Mouse (Mus musculus) cerebral cortex, adult 2 months (tissue): ENCODE measurements around the gene Mtfp1.

Experiments
- WGBS: fragments of 180-500 bp; shearing (Covaris S2); methylation state at CpG from one replicate; pipeline ENCODE4 v1.1.7; 2018; 5-methylcytosine and 5-hydroxymethylcytosine counted together

The Mtfp1 gene

DNA sequence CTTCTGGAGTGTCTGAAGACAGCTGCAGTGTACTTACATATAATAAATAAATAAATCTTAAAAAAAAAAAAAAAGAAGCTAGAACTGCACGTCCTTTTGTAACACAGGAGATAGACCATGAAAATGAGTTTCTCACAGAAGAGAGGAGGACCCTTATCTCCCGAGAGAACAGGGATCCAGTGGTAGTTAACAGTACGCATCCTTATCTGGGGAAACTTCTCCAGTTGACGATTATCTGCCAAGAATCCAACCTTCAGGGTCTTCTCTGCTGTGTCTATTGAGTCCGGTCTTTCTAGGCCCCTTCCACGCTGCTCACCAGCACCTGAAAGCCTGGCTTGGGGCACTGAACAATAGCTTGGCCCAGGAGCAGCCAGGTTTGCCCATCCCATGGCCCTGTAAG lies 18.7 kb upstream of the Mtfp1 start:
- WGBS, result 85% methylated on average over 6 of the region's 6 CpGs

DNA sequence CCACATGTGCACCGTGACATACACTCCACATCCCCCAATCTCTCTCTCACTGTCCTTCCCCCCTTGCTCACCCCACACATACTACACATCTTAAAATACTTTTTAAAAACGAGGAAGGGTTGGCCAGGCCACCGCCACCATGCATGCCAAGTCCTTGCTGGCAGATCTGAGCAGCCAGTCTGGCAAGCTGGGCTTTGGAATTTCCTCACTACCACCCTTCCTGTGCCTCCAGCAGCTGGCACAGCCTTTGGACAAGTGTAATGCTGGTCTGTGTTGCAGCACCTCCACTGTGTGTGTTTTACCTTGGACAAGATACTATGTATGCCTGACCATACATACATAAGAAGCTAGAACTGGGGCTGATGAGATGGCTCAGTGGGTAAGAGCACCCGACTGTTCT lies 18.3 kb upstream of the Mtfp1 start:
- 61% methylated on average over 4 of the region's 4 CpGs for WGBS

DNA sequence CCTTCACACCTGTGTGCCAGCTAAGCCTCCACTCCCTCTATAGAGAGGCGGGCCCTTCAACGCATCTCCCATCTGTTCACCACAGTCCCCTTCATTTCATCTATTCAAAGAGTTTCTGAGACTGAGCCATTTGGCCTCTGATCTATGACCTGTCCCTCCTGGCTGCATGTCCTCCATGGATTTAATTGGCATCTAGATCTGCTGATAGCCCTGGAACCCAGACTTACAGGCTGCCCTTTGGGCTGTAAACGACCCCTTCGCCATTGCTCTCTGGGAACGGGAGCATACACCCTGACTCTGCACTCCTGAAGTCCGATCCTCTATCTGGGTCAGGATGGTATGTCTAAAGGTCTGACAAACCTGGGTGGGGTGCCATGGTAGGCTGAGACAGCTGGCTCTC lies 17.6 kb upstream of the Mtfp1 start:
- WGBS, result 84% methylated on average over 6 of the region's 6 CpGs

DNA sequence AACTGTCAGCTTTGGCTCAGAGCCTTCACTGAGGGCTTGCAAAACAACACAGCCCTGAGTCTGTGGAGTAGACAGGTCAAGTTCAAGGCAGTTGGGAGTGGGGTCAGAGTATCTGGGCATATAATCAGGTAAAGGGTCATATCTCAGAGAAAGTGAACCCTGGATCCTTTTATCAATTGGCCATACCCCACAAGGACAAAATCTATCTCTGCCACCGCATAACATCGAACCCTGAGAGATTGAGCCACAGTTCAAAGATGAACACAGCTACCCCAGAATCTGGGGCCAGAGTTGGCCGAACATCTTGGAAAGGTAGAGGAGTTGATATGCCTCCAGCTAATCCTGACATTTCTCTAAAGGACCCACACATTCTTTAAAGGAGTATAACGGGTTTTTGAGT lies 16.8 kb upstream of the Mtfp1 start:
- 92% methylated on average over 4 of the region's 4 CpGs for WGBS

DNA sequence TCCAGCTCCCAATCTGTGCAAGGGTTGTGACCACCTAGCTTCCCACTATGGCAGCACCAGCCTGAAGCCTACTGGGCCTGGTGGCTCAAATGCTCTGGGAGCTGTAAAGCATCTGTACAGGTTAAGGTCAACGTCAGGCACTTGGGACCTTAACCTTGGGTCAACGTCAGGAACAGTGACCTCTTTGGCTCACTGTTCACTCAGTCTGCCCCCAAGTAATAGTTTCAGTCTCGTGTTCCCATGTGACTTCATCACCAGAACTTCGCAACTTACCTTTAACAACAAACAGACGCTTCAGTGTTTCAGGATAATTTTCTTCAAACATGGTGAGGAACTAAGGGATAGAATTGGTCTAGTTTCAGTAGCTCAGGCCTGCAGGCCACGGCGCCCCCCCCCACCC lies 13.4 kb upstream of the Mtfp1 start:
- 91% methylated on average over 7 of the region's 7 CpGs for WGBS

DNA sequence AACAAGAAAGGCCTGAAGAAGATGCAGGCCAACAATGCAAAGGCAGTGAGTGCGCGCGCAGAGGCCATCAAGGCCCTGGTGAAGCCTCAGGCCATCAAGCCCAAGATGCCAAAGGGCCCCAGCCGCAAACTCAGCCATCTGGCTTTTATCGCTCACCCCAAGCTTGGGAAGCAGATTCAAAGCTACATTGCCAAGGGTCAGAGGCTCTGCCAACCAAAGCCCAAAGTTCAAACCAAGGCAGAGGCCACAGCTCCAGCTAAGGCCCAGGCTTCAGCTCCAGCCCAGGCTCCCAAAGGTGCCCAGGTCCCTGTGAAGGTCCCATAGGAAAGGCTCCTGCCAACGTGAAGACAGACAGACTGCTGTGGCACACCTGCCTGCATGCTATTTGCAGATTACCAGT lies 12.7 kb upstream of the Mtfp1 start:
- WGBS, result 95% methylated on average over 6 of the region's 6 CpGs

DNA sequence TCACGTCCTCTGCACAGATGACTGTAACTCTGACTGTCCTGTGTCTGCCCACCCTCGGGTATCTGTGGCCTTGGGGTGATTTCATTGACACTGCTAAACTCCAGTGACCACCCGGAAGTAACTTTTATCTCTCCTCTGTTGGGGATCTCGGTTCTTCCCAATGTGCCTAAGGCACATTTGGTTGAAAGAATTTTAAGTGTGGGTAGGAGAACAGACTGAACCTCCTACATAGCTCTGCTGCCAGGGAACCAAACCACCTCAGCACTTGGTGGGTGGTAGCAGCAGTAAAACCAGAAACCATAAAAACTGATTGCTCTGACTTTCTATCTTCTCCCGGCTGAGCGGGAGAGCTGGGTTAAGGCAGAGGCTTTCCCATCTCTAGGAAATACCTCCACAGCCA lies 10.2 kb upstream of the Mtfp1 start:
- 41% methylated on average over 6 of the region's 6 CpGs for WGBS

DNA sequence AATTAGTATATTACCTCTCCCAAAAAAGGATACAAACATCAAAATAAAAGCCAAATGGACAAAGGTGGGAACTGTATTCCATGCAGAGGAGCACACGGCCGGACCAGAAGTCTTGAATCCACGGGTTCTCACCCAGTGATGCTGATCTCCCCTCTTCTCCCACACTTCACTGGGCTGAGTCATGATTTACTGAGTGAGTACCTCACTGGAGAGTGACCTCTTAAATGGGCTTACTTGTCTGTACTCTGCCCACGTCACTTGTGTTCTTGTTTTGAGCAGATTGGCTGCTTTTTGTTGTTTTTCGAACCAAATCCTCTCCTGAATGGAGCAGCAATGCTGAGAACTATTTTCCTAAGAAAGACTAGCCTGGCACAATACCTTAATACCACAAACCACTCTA lies 9.7 kb upstream of the Mtfp1 start:
- 53% methylated on average over 5 of the region's 5 CpGs for WGBS

DNA sequence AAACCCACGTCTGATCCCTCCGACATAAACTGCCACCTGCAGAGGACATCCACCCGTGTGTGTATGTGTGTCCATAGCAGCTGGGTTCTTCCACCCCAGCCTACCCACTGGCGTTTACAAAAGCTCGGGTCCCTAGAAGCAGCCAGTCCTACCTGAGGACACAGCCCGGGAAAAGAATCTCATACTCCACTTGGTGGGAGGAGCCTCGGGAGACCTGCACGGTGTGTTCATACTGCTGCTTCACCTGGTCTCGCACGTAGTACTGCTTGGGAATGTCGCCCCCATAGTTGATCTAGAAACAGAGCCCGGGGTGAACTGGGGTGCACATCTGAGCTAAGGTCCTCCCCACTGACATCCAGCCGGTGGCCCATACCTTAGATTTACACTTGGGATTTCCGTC lies 8.3 kb upstream of the Mtfp1 start:
- WGBS, result 86% methylated on average over 14 of the region's 14 CpGs

DNA sequence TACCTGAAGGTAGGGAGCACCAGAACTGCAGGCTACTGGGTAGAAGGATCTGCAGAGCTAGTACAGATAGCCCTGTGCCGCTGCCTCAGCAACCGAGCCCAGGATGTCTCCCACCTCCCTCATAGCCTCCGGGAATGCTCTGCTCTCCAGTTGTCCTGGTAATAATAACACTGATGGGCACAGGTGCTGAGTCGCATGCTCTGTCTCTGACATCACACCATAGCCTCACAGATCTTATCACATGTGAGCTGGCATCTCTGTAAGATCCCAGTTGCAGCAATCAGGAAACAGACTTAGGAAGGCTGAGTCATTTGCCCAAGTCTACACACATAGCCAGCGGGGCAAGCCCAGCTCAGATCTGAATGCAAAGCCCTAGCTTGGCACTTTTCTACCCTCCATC lies 6.6 kb upstream of the Mtfp1 start:
- 68% methylated on average over 5 of the region's 5 CpGs for WGBS

DNA sequence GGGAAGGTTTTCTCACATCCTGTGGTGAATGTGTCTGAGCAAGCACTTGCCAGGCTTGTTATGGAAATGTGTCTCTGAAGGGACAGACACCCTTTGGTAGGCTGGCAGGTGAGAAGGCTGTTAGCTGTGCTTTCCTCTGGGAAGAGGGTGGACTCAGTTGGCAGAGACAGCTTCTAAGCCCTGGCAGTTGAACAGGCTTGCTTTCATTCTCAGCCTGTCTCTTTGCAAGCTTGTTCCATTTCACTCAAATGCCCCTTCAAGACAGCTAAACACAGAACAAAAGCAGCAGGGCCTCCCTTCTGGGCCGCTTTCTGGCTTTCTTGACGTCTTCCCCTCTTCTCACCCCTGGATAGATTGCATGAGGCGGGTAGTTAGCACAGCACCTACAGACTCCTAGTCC lies 4.2 kb upstream of the Mtfp1 start:
- 50% methylated on average over 3 of the region's 3 CpGs for WGBS

DNA sequence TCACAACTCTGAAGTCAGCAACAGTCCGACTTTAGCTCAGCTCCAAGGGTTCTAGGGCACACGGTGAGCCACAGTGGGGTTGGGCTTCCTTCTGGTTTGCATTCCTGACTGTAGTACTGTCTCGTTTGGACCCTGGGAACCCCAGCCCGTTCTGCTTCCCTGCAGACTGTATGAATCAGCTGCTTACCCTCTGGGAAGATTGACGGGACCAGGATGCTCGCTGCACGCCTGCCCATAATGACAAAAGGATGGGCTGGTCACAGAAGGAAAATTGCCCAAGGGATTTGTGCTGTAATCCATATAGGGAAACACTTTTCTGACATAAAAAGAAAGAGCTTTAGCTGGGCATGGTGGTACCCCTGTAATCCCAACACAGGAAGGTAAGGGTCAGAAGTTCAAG lies 3.6 kb upstream of the Mtfp1 start:
- 67% methylated on average over 7 of the region's 7 CpGs for WGBS

DNA sequence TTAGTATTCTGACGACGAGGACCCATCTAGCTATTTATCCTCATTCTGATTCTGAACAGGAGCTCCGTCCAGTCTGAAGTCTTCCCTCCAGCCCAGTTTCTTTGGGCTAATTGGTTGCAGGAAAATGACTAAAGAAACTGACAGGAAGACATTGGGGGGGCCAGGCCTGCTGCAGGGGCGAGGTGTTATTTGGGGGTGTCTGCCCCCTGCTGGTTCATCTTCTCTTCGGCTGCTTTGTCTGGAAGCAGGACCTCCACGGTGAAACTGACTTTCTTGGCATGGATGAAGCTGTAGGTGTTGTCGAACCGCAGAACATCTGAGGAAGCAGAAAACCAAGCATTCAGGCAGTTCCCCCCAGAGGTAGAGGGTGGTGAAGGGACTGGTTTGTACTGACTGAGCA lies 2.9 kb upstream of the Mtfp1 start:
- 49% methylated on average over 8 of the region's 8 CpGs for WGBS

DNA sequence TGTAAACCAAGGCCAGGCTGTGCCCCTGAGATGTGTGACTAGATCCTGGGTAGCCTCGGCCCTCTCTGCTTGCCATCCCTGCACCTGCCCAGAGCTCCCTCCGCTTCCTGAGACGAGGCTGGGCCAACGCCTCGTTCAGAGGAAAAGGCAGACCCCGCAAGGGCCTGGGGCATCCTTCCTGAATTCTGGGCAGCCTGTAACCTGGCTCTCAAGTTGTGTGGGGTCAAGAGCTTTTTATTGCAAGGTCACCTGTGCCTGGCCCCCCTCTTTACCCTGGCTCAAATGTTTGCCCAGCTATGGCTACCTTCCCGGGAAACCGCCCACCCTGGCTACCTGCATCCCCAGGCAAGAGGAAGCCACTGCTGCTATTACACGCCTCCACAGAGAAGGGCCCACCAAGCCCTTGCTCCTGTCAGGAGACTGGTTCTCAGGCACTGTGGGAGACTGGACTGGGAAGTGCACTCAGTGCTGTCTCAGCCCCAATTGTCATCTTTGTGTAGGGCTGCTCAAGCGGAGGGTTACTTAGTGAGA lies 1.9 kb upstream of the Mtfp1 start:
- 17% methylated on average over 10 of the region's 10 CpGs for WGBS

DNA sequence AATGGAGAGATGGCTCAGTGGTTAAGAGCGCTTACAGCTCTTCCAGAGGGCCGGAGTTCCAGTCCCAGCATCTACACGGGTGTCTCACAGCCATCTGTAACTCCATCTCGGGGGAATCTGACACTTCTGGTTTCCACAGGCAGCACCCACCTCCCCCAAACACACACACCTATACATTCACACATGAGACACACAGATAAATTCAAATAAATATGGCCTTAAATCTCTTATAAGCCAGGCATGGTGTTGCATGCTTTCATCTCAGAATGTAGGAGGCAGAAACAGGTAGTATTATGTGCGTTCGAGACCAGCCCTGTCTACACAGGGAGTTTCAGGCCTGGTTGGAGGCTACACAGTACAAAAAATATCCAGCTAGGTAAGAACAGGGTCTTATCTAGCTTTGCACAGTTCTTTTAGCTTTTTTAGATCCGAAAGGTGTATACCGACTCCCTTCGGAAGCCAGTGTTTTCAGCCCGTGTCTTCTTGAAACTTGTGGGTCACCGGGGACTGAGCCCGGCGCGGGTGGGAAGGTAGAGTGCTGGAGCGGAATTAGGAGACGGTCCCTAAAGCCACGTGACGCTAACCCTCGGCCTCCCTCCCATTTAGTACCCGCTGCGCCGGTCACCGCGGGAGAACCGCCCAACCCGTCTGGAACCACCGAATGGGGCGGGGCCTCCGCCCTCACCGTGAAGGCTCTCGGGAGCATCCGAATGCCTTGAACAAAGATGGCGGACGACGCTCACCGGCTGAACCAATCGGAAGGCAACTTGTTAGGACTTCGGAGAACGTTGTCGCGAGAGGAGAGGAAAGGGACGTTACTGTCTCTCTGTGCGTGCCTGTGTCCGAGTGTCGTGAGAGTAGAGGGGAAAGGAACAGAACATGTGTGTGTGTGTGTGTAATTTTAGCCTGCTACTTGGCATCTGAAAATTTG lies 1.1 kb upstream of the Mtfp1 start:
- 2% methylated on average over 45 of the region's 45 CpGs for WGBS

DNA sequence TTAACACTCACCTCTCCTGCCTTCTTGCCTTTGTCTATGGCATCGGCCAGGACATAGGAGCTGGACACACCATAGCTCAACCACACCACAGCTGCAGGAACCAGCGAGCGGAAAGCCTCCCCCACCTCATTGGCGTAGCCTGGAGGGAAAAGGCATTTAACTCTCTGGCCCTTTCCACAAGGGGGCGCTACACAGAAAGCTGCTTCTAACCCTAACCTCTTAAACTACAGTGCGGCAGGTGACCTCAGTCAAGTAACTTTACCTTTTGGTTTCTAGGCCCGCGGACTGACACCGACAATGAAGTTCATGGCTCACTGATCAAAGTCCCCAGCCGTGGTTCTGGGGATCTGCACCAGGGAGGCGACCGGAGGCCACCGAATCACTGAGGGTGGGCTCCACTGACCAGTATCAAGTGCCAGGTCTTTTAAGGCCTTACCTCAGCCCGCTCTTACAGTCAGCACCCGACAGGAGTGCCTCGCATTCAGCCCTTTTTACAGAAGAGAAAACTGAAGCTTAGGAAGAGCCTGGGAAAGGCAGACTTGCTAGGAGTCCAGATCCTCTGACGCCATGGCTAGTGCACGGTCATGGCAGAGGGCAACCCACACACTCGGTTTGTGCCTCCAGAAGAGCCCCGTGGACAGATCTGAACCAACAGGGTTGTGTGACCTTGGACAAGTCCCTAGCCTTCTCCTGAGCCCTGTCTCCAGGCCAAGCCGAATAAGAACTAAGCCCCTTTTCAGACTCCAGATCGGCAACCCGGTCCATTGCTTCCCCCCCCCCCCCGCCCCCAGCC lies 671 bp downstream of the Mtfp1 start:
- WGBS, result 3% methylated on average over 23 of the region's 24 CpGs

DNA sequence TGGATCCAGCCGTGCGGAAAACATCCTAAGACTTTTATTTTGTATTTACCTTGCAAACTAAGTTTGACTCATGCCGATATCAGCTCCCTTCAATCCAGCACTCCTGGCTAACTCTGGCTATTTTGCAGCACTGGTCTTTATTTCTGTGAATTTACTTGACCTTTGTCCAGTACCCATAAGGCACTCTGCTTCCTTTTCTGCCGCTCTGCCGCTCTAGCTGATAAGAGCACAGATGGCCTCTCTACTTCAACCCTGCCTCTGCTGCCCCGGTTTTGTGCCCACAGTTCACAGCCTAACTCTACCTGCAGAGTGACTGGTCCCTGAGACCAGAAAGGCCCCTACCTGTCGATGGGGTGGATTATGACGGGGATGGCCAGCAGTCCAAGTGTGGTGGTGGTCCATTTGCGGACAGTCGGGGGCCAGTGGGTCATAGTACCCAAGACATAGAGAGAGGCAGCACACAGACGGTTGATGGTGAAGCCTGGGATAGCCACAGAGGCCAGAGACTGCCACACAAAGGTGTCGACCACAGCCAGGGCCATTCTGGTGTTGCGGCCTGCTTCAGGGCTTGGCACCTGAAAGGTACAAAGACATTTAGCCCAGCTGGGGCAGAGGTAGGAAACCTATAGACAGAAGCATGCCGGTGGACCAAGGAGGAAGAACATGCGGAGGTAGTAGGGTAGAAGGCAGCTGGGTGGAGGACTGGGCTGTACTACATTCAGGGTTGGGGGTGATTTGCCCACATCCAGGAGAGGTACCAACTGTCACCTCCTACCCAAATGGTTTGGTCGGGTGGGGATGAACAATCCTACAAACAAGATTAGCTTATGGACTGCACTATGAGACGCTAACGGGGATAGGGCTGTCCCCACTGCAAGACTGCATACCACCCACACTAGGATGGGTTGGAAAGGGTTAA lies 1.5 kb downstream of the Mtfp1 start:
- WGBS, result 75% methylated on average over 18 of the region's 18 CpGs

DNA sequence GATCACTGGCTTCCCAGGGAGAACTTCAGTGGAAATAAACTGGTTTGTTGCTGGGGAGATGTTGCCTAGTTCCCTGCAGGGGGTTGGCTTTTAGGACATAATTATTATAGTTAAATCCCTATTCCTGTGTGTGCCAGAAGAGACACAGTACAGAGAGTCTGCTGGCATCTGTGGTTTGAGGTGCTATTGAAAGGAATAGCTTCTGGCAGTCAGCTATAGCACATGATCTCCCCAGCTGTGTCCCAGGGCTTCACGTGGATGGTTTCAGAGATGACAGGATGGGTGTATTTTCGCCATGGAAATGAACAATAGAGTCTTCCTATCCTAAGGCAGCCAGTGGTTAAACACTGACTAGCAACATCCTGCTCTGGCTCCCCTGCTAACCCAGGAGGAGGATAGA lies 8.0 kb downstream of the Mtfp1 start:
- 26% methylated on average over 2 of the region's 2 CpGs for WGBS

DNA sequence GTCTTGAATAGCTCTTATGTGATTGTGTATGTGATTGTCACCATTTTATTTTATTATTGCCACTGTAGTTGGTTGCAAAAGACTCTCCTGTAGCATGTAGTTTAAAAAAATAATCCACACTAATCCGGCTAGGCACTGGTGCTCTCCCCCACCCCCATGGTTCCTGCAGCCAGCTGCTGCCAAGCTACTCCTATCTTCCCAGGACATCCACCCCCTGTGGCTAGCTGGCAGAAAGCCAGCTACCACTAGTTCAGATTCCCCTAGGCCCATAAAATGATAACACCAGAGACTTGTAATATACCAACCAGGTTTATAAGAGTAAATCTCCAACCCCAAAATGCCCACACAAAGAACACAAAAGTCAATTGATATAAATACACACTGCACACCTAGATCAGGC lies 9.0 kb downstream of the Mtfp1 start:
- 42% methylated on average over 1 of the region's 1 CpGs for WGBS

DNA sequence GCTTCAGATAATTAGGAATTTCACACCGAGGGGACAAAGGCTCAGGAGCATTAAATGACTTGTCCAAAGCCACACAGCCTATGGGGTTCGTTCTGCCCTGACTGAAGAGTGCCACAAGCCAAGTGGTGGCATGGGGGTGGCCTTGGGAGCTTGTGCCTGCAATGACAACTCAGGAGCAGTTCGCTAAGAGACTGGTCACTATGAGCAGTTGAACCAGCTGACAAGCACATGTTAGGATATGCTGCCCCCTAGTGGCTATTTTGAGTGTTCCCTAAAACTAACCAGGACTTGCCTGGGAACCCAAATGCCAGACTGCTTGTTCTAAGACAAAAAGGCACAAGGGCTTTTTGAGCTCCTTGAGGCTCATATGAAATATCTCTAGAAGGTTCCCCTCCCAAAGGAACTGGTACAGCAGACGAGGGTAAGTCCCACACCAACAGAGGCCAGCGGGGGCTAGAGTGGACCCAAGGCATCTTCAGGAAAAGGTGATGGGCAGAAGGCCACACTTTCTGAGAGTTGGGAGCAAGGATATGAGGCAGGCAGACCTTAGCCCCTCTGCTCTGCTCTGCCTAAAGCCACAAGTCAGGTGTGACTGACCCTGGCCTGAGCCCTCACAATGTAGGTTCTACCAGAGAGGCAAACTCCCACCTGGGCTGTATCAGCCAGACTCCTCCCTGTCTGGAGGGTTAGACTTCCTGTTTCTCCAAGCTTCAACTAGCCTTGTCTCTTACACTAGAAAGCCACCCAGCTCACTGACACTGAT lies 11.7 kb downstream of the Mtfp1 start:
- WGBS, result 31% methylated on average over 5 of the region's 5 CpGs

DNA sequence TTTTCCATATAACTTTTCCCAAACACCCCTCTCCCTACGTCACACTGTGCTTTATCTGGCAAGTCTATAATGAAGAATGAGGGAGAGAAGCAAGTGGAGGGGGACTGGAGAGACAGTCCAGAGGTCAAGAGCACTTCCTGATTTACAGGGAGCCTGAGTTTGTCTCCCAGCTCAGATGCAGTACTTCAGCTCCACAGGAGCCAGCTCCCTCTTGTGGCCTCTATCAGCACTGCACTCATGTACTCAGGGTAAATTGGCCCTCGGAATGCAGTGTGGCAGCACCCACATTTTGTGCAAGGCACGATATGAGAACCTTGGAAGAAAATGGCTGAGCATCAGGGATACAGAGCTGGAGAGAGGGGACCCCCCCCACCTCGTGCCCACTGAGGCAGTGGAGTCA lies 15.0 kb downstream of the Mtfp1 start:
- 9% methylated on average over 4 of the region's 4 CpGs for WGBS
